Mouse (Mus musculus) midbrain, embryonic 10.5 days (tissue): ENCODE data around the gene Sln. TPM values are rescaled to one million over a fixed set of nuclear protein-coding genes. Genes with fewer than 3 reads are reported as not detected.

Source experiments
- DNase-seq: peaks from one replicate; pipeline ENCODE4 v3.0.0-alpha.2; 2017; ENCODE audit warnings: low spot score
- H3K27ac ChIP-seq: fragments of 300-500 bp; sonication (generic); replicated peaks from 2 replicates; pipeline ENCODE4 v1.5.1; 2016; ENCODE audit warnings: mild to moderate bottlenecking
- H3K27me3 ChIP-seq: fragments of 300-500 bp; sonication (generic); 2 replicates; pipeline ENCODE4 v1.6.1; 2016; ENCODE audit warnings: low read depth, mild to moderate bottlenecking; ENCODE audit not compliant: poor library complexity, severe bottlenecking
- H3K36me3 ChIP-seq: fragments of 300-500 bp; sonication (generic); 2 replicates; pipeline ENCODE4 v1.6.1; 2016; ENCODE audit warnings: mild to moderate bottlenecking, moderate library complexity
- H3K4me1 ChIP-seq: fragments of 300-500 bp; sonication (generic); 2 replicates; pipeline ENCODE4 v1.6.1; 2016
- H3K4me3 ChIP-seq: fragments of 300-500 bp; sonication (generic); 2 replicates; pipeline ENCODE4 v1.5.1; 2016; ENCODE audit warnings: mild to moderate bottlenecking, moderate library complexity
- H3K9me3 ChIP-seq: fragments of 300-500 bp; sonication (generic); replicated peaks from 2 replicates; pipeline ENCODE4 v1.6.1; 2016; ENCODE audit warnings: mild to moderate bottlenecking
- WGBS: fragments of 180-500 bp; shearing (Covaris S2); methylation state at CpG from one replicate; pipeline ENCODE4 v1.1.7; 2016; 5-methylcytosine and 5-hydroxymethylcytosine counted together
- polyA plus RNA-seq: library from polyadenylated mRNA; unstranded; fragments of >200 nt; fragmentation: Nextera tagmentation; extraction: Ambion mirVana; gene quantifications from 2 replicates; pipeline ENCODE4 v1.2.1, GENCODE M21; 2016

Sln gene
- not detected in 2 replicates for polyA plus RNA-seq

GRCm38 (mm10) chr9:53849864-53850263 is at the start of gene Sln:
Gene Sln (plus strand): TSS chr9:53850164.
- 91% methylated on average over 4 of the region's 4 CpGs for WGBS
- H3K27ac ChIP-seq = no peak within 1 kb of the TSS
- H3K27me3 ChIP-seq = no peaks in the 10 kb centered on the region
- H3K4me1 ChIP-seq = no peaks in the 10 kb centered on the region
- H3K4me3 ChIP-seq = no peak within 1 kb of the TSS
- no peaks in the 10 kb centered on the region for H3K36me3 ChIP-seq
- no peak for DNase-seq
- H3K9me3 ChIP-seq = no peaks in the 10 kb centered on the region

- Histone ChIP-seq H3K36me3 (no peaks in the 10 kb centered on the region), H3K4me1 (no peaks in the 10 kb centered on the region), H3K9me3 (no peaks in the 10 kb centered on the region), H3K4me3 (no peak overlapping the region), H3K27me3 (no peaks in the 10 kb centered on the region), H3K27ac (no peak overlapping the region)
- DNase-seq = no peak
- 95% methylated on average over 7 of the region's 7 CpGs for WGBS
These were observed 47.0 kb upstream of the Sln start for GRCm38 (mm10) chr9:53802921-53803320.

- no peaks in the 10 kb centered on the region for H3K9me3 ChIP-seq
- no peaks in the 10 kb centered on the region for H3K27me3 ChIP-seq
- no peaks in the 10 kb centered on the region for H3K36me3 ChIP-seq
- H3K27ac ChIP-seq = no peak overlapping the region
- no peak overlapping the region for H3K4me3 ChIP-seq
- H3K4me1 ChIP-seq = no peaks in the 10 kb centered on the region
- DNase-seq = no peak
- 31% methylated on average over 7 of the region's 7 CpGs for WGBS
These were observed 43.4 kb upstream of the Sln start for GRCm38 (mm10) chr9:53806496-53807086.

GRCm38 (mm10) chr9:53813418-53813817 is 36.5 kb upstream of the Sln start:
- H3K27me3 ChIP-seq = no peaks in the 10 kb centered on the region
- H3K36me3 ChIP-seq = no peaks in the 10 kb centered on the region
- H3K4me1 ChIP-seq = no peaks in the 10 kb centered on the region
- 92% methylated on average over 6 of the region's 6 CpGs for WGBS
- H3K4me3 ChIP-seq = no peak overlapping the region
- no peak for DNase-seq
- no peak overlapping the region for H3K27ac ChIP-seq
- no peaks in the 10 kb centered on the region for H3K9me3 ChIP-seq

GRCm38 (mm10) chr9:53818760-53819159 is 31.2 kb upstream of the Sln start:
- Histone ChIP-seq H3K4me1 (no peaks in the 10 kb centered on the region), H3K27me3 (no peaks in the 10 kb centered on the region), H3K27ac (no peak overlapping the region), H3K9me3 (no peaks in the 10 kb centered on the region), H3K4me3 (no peak overlapping the region), H3K36me3 (no peaks in the 10 kb centered on the region)
- WGBS = 43% methylated on average over 4 of the region's 4 CpGs
- peak; percentile 37 for DNase-seq

GRCm38 (mm10) chr9:53825318-53825717 is 24.6 kb upstream of the Sln start:
- H3K27me3 ChIP-seq = no peaks in the 10 kb centered on the region
- H3K36me3 ChIP-seq = no peaks in the 10 kb centered on the region
- H3K4me1 ChIP-seq = peaks cover 3% of the 10 kb centered on the region; the same call in 1 of the 2 replicates
- WGBS = 11% methylated on average over 9 of the region's 9 CpGs
- DNase-seq = peak; percentile 49
- H3K27ac ChIP-seq = no peak overlapping the region
- no peaks in the 10 kb centered on the region for H3K9me3 ChIP-seq
- H3K4me3 ChIP-seq = no peak overlapping the region

GRCm38 (mm10) chr9:53829081-53829865 is 20.7 kb upstream of the Sln start:
- Histone ChIP-seq H3K4me1 (peaks cover 3% of the 10 kb centered on the region; the same call in 1 of the 2 replicates), H3K4me3 (peak overlapping the region; percentile 55), H3K27me3 (no peaks in the 10 kb centered on the region), H3K9me3 (no peaks in the 10 kb centered on the region), H3K27ac (peak overlapping the region; percentile 75), H3K36me3 (no peaks in the 10 kb centered on the region)
- DNase-seq = peak; percentile 45
- WGBS = 23% methylated on average over 14 of the region's 14 CpGs

- no peaks in the 10 kb centered on the region for H3K27me3 ChIP-seq
- H3K4me1 ChIP-seq = peaks cover 3% of the 10 kb centered on the region; the same call in 1 of the 2 replicates
- 53% methylated on average over 2 of the region's 2 CpGs for WGBS
- no peaks in the 10 kb centered on the region for H3K36me3 ChIP-seq
- H3K27ac ChIP-seq = peak overlapping the region; percentile 75
- no peaks in the 10 kb centered on the region for H3K9me3 ChIP-seq
- H3K4me3 ChIP-seq = peak overlapping the region; percentile 55
- DNase-seq = no peak
These were observed 20.1 kb upstream of the Sln start for GRCm38 (mm10) chr9:53829866-53830209.

- H3K36me3 ChIP-seq = no peaks in the 10 kb centered on the region
- no peaks in the 10 kb centered on the region for H3K27me3 ChIP-seq
- WGBS = 73% methylated on average over 3 of the region's 3 CpGs
- H3K4me3 ChIP-seq = no peak overlapping the region
- DNase-seq = no peak
- no peaks in the 10 kb centered on the region for H3K4me1 ChIP-seq
- no peak overlapping the region for H3K27ac ChIP-seq
- H3K9me3 ChIP-seq = no peaks in the 10 kb centered on the region
These were observed 14.9 kb upstream of the Sln start for GRCm38 (mm10) chr9:53835039-53835438.

GRCm38 (mm10) chr9:53835976-53836375 is 14.0 kb upstream of the Sln start:
- Histone ChIP-seq H3K36me3 (no peaks in the 10 kb centered on the region), H3K27ac (no peak overlapping the region), H3K4me1 (no peaks in the 10 kb centered on the region), H3K4me3 (no peak overlapping the region), H3K9me3 (no peaks in the 10 kb centered on the region), H3K27me3 (no peaks in the 10 kb centered on the region)
- WGBS = 68% methylated on average over 4 of the region's 4 CpGs
- DNase-seq = no peak

- Histone ChIP-seq H3K9me3 (no peaks in the 10 kb centered on the region), H3K27ac (no peak overlapping the region), H3K36me3 (no peaks in the 10 kb centered on the region), H3K27me3 (no peaks in the 10 kb centered on the region), H3K4me1 (no peaks in the 10 kb centered on the region), H3K4me3 (no peak overlapping the region)
- 82% methylated on average over 8 of the region's 8 CpGs for WGBS
- DNase-seq = no peak
These were observed 11.1 kb upstream of the Sln start for GRCm38 (mm10) chr9:53838816-53839215.

GRCm38 (mm10) chr9:53848548-53848947 is 1.4 kb upstream of the Sln start:
- DNase-seq = no peak
- no peaks in the 10 kb centered on the region for H3K9me3 ChIP-seq
- whole genome bisulfite sequencing = 91% methylated on average over 8 of the region's 8 CpGs

GRCm38 (mm10) chr9:53852158-53852557 is 2.2 kb downstream of the Sln start:
- H3K9me3 ChIP-seq = no peaks in the 10 kb centered on the region
- no peak overlapping the region for H3K27ac ChIP-seq
- H3K36me3 ChIP-seq = no peaks in the 10 kb centered on the region
- H3K27me3 ChIP-seq = no peaks in the 10 kb centered on the region
- no peak overlapping the region for H3K4me3 ChIP-seq
- 93% methylated on average over 4 of the region's 4 CpGs for WGBS
- DNase-seq = no peak
- H3K4me1 ChIP-seq = no peaks in the 10 kb centered on the region

More at GRCm38 (mm10) chr9:53848548-53848947, 1.4 kb upstream of the Sln start:
- Histone ChIP-seq H3K4me3 (no peak overlapping the region), H3K36me3 (no peaks in the 10 kb centered on the region), H3K4me1 (no peaks in the 10 kb centered on the region), H3K27me3 (no peaks in the 10 kb centered on the region), H3K27ac (no peak overlapping the region)
